Mouse (Mus musculus) c-Kit-positive CD71-negative TER-119-negative erythroid progenitor cells, embryonic 14.5 days (primary cell): ENCODE measurements around the gene Trim59.
A peak's percentile ranks its signal among the peaks of the same experiment; 100 is the strongest.

Experiments used
- DNase-seq: peaks from one replicate; pipeline ENCODE4 v3.0.0-alpha.2; 2013; ENCODE audit warnings: low read depth

The Trim59 gene

GRCm38 (mm10) chr3:69005338-69006245, 39.0 kb downstream of the Trim59 start:
- no peak for DNase-seq

- DNase-seq = peak; percentile 97
These were observed 39.9 kb downstream of the Trim59 start, which contains the start of the genes Ift80 and Smc4 for GRCm38 (mm10) chr3:69004437-69005337. TSS of gene Ift80 (minus strand) at chr3:69004570. TSS of gene Smc4 (plus strand) at chr3:69004738.

GRCm38 (mm10) chr3:69004055-69004436, 40.5 kb downstream of the Trim59 start:
- no peak for DNase-seq

- no peak for DNase-seq
These were observed 41.8 kb downstream of the Trim59 start for GRCm38 (mm10) chr3:69002781-69003180.

GRCm38 (mm10) chr3:68986550-68986949, 58.0 kb downstream of the Trim59 start:
- DNase-seq = no peak
